Mouse (Mus musculus): ENCODE measurements around the gene Epb41l1.

Epb41l1 gene

GRCm38 (mm10) chr2:156522994-156523393 lies 102.3 kb downstream of the Epb41l1 start:
- peak; percentile 52 to 67 for DNase-seq (ENCODE audit: low read depth in 1 of 2, low spot score in 2 of 2)

GRCm38 (mm10) chr2:156524078-156524477 lies 103.4 kb downstream of the Epb41l1 start:
- DNase-seq (ENCODE audit: low read depth in 1 of 2, low spot score in 2 of 2), result no peak

DNA sequence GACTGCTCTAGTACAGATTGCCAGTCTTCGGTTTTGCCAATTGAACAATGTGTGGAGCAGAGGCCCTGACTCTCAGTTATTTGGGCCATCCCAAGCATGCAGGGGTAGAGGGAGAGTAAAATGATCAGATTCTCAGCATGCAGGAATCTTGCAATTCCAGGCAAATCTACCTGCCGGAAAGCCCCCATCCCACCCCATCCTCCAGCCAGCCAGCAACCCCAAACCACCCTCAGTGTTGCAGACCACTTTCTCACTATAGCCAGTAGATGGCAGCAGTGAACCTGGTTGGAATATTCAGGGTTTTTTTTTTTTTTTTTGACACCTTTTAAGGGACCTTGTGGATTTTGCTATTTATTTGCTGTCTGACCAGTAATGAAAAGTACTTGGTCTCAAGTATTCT lies 109.0 kb downstream of the Epb41l1 start:
- no peak for DNase-seq (ENCODE audit: low read depth in 1 of 2, low spot score in 2 of 2)

DNA sequence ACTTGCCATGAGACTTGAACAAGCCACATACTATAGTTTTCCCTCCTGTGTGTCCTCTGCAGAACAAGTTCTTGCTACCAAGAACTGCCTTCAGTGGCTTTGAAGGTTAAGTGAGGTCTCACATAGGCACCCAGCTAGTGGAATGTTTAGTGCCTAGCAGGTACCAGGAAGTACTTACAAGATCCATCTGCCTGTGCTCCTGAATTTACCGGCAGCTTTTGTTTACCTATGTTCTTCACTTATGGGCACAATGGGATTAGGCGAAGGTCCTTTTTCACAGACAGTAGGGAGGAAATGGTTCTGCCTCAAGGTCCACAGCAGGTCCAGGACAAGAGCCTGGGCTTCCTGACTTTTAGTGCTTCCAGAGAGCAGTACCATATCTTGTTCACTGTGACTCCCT lies 112.5 kb downstream of the Epb41l1 start:
- no peak for DNase-seq (ENCODE audit: low read depth in 1 of 2, low spot score in 2 of 2)

DNA sequence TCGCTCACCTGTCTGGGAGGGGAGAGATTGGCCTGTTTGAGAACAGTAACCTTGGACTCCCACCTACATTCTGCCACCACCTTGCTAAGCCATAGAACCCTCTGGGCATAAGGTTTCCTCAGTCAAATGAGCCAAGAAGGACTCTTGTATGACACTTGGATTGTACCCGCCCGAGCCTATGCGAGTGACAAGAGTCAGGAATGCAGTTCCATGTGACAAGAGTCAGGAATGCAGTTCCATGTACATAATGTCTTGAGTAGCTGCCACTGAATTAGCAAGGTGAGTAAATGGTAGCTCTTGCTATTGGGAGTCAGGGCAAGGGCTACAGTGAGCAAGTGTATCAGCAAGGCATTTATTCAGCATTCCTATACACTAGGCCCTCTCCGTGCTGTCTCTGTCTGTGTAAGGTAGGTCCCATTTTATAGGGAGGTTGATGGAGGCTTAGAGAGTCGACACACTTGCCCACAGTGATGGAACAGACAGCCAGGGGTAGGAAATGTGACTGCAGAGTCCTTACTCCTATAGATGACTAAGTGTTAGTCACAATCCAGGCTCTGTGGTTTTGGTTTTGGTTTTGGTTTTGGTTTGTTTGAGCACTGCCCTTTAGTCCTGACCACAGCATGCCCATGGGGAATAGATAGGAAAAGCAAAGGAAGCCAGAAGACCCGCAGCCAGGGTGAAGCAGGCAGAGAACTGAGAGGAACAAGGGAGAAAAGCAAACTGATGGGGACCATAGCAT lies 118.3 kb downstream of the Epb41l1 start:
- no peak for DNase-seq (ENCODE audit: low read depth in 1 of 2, low spot score in 2 of 2)

DNA sequence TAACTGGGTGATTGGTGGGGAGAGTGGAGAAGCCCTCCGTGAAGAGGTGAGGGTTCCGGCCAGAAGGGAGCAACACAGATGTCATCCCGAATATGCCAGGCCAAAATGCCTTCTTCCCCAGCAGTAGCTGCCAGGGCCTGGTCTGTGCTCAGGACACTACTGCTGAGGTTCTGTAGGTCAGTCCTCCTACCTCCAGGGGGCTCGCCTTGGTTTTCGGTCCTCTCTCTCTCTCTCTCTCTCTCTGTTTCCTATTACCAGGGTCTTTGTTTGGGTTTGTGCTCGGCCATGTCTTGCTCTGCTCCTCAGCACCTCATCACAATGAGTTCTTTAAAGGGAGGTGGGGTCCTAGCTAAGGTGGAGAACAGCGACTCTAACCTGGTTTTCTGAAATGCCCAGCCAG lies 120.3 kb downstream of the Epb41l1 start:
- no peak for DNase-seq (ENCODE audit: low read depth in 1 of 2, low spot score in 2 of 2)

- no peak for DNase-seq (ENCODE audit: low read depth in 1 of 2, low spot score in 2 of 2)
These were observed 121.7 kb downstream of the Epb41l1 start for GRCm38 (mm10) chr2:156542410-156542809.

DNA sequence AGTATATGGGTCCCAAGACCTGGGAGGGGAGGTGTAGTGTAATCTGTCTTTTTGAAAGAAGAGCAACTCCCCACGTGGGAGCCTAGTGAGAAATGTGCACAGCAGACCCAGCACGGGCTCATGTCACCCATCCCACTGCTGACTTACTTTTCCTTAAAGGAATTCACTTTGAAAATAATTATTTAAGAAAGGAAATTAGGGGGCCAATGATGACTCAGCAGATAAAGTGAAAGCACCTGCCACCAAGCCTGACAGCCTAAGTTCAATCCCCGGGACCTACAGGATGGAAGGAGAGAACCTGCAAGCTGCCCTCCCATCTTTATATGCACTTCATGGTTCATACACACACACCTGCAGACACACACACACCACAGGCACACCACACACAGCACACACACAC lies 123.1 kb downstream of the Epb41l1 start:
- DNase-seq (ENCODE audit: low read depth in 1 of 2, low spot score in 2 of 2), result no peak

- peak; percentile 33 to 70 for DNase-seq (ENCODE audit: low read depth in 1 of 2, low spot score in 2 of 2)
These were observed 126.6 kb downstream of the Epb41l1 start, which contains the start of gene Aar2 for GRCm38 (mm10) chr2:156547123-156547891. Gene Aar2, plus strand, starts transcription at chr2:156547584.

GRCm38 (mm10) chr2:156552421-156552820 lies 131.7 kb downstream of the Epb41l1 start:
- no peak for DNase-seq (ENCODE audit: low read depth in 1 of 2, low spot score in 2 of 2)

GRCm38 (mm10) chr2:156561808-156562207 lies 141.1 kb downstream of the Epb41l1 start:
- DNase-seq (ENCODE audit: low read depth in 1 of 2, low spot score in 2 of 2), result no peak

GRCm38 (mm10) chr2:156563557-156563956 lies 142.8 kb downstream of the Epb41l1 start:
- no peak for DNase-seq (ENCODE audit: low read depth in 1 of 2, low spot score in 2 of 2)

GRCm38 (mm10) chr2:156566512-156566911 lies 145.8 kb downstream of the Epb41l1 start:
- DNase-seq (ENCODE audit: low read depth in 1 of 2, low spot score in 2 of 2), result no peak

GRCm38 (mm10) chr2:156568647-156569046 lies 147.9 kb downstream of the Epb41l1 start:
- no peak for DNase-seq (ENCODE audit: low read depth in 1 of 2, low spot score in 2 of 2)

DNA sequence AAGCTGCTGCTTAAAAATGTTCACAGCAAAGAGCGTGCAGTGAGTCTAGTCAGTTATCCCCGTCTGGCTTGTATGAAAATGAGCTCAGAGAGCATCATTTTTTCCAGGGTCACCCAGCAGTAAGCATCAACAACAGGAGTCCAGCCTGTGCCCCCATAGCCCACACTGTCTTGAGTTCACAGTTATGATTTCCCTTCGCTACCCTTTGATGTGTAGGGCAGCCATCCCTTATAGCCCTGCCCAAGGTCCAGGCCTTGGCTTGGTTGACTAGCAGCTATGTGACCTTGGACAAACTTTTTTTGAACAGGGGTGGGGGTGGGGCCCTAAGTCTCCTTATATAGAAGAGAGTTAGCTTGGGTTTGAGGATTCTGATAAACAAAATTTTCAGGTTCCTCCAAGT lies 148.6 kb downstream of the Epb41l1 start:
- DNase-seq (ENCODE audit: low read depth in 1 of 2, low spot score in 2 of 2), result no peak

DNA sequence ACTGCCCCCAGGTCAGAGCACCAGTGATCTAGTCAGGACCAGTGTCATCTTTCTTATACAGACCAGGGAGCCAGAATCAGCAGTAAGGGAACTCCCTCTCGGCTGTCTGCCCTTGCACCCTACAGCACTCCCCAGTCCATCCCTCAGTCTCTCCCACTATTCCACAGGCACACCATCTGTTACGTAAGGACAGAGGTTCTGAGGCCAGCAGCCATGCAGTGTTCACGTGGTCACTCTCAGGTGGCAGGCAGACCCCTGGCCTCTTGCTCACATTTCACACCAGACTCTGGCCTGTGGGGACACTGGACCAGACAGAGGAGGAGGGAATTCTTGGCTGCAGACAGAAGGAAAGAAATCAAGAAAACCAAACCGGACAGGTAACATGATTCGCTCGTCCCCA lies 150.8 kb downstream of the Epb41l1 start:
- DNase-seq (ENCODE audit: low read depth in 1 of 2, low spot score in 2 of 2), result no peak

DNA sequence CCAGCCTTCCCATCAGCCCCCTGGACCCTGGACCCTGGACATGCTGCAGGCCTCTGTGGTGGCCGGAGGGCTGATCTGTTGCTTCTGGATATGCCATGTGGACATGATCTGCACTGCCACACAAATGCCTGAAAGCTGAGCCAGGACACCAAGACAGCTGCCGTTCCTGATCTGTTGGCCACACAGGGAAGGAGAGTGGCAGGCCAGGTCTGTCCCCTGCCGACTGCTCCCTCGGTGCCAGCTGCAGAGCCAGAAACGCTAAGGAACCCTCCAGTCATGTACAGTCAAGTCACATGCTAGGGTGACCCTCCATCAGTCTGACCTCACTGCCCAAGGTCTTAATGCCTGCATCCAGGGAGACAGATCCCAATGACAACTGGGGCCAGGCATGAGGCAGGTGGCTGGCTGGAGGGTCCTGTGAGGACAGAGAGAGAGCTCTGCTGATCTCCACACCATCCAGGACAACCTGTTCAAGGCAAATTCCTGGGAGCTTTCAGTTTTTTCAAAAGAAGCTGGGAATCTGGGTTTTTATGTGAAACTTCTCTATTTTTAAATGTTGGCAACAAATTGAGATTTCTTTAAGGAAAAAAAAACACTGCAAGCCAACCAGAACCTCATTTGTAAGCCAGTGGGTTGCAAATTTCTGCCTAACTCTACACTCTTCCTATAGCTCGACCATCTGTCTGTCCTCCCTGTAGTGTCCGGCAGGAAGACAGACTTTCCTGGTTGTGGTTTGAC lies 156.3 kb downstream of the Epb41l1 start:
- DNase-seq (ENCODE audit: low read depth in 1 of 2, low spot score in 2 of 2), result no peak

DNA sequence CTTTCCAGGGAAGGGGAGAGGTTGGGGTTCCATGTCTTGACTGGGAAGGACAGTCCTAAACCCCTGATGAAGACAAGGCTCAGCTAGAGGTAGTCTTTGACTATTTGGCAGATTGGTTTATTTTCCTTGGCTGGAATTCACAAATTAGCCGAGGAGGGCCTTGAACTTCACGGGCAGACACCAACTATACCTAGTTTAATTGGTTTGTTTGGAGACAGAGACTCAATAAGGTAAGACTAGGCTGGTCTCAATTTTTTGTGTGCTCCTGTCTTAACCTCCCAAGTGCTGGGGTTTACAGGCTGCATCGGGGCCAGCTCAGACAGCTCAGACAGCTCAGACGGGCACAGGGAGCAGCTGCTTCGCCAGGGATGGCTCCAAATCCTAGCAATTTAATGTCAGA lies 159.8 kb downstream of the Epb41l1 start:
- DNase-seq (ENCODE audit: low read depth in 1 of 2, low spot score in 2 of 2), result no peak

DNA sequence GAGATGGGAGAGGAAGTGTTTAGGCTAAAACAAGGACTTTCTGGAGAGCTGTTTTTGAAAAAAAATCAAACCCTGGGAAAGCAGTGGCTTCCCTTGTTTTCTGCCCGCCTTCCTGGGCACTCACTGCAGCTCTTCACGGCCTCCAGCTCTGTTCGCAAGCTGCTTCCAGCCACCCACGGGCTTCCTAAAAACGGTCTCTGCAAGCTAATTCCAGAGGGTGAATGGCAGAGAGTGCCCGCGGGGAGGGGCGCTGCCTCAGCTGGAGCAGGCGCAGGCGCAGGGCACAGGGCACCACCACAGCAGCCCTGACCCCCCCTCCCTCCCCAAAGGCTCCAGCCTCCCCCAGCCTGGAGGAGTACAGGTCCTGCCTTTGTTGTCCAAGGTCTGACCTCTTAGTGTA lies 160.5 kb downstream of the Epb41l1 start:
- DNase-seq (ENCODE audit: low read depth in 1 of 2, low spot score in 2 of 2), result no peak

GRCm38 (mm10) chr2:156582887-156583286 lies 162.2 kb downstream of the Epb41l1 start:
- DNase-seq (ENCODE audit: low read depth in 1 of 2, low spot score in 2 of 2), result no peak

GRCm38 (mm10) chr2:156584154-156584796 lies 163.6 kb downstream of the Epb41l1 start:
- no peak for DNase-seq (ENCODE audit: low read depth in 1 of 2, low spot score in 2 of 2)

Data from monocyte, adult 2 months (primary cell).